ENCODE assay signal across 19 mouse cellular contexts in genomic region chr3:84982688-84983087, GRCm38 (mm10).
"Had no signal": no experiment of that assay in that cellular context is flagged by ENCODE, and none has a peak within 500 bp of the region (broad histone marks: within the 10 kb centered on the region; RNA-seq: fewer than 3 reads in every experiment).

No protein-coding gene starts in this region.

- H3K9me3 ChIP-seq: limb, embryonic 13.5 days; liver, embryonic 12.5 days; liver, embryonic 15.5 days; midbrain, embryonic 12.5 days; midbrain, embryonic 15.5 days; neural tube, embryonic 12.5 days; neural tube, embryonic 15.5 days had no signal

- H3K27ac ChIP-seq: kidney, postnatal 0 days; limb, embryonic 13.5 days; liver, embryonic 12.5 days; liver, embryonic 15.5 days; macrophage; midbrain, embryonic 12.5 days; midbrain, embryonic 15.5 days; neural tube, embryonic 12.5 days; neural tube, embryonic 15.5 days; stomach, postnatal 0 days had no signal

- H3K4me3 ChIP-seq: limb, embryonic 13.5 days; liver, embryonic 12.5 days; liver, embryonic 15.5 days; midbrain, embryonic 12.5 days; midbrain, embryonic 15.5 days; neural tube, embryonic 12.5 days; neural tube, embryonic 15.5 days had no signal

- H3K36me3 ChIP-seq: midbrain, embryonic 15.5 days had no signal

- H3K4me1 ChIP-seq: limb, embryonic 13.5 days; liver, embryonic 12.5 days; liver, embryonic 15.5 days; midbrain, embryonic 12.5 days; midbrain, embryonic 15.5 days; neural tube, embryonic 12.5 days; neural tube, embryonic 15.5 days had no signal

- DNase-seq: kidney, adult 2 months; kidney, postnatal 25 days; liver; right cerebral cortex, adult 18-20 months; right cerebral cortex, postnatal 14 days; right cerebral cortex, postnatal 4 days; thymus, adult 2 months; thymus, postnatal 25 days had no signal

- H3K9ac ChIP-seq: limb, embryonic 13.5 days; liver, embryonic 12.5 days; liver, embryonic 15.5 days; midbrain, embryonic 12.5 days; midbrain, embryonic 15.5 days; neural tube, embryonic 12.5 days; neural tube, embryonic 15.5 days had no signal

- ATAC-seq: intestine, postnatal 0 days; liver, embryonic 12.5 days; midbrain, embryonic 15.5 days had no signal

- H3K27me3 ChIP-seq: limb, embryonic 13.5 days; liver, embryonic 12.5 days; liver, embryonic 15.5 days; midbrain, embryonic 12.5 days; midbrain, embryonic 15.5 days; neural tube, embryonic 12.5 days; neural tube, embryonic 15.5 days had no signal

- H3K4me2 ChIP-seq: limb, embryonic 13.5 days; liver, embryonic 12.5 days; liver, embryonic 15.5 days; midbrain, embryonic 12.5 days; midbrain, embryonic 15.5 days; neural tube, embryonic 12.5 days; neural tube, embryonic 15.5 days had no signal
